Mouse (Mus musculus): ENCODE data around the gene Ccl21b. TPM values are rescaled to one million over a fixed set of nuclear protein-coding genes. Genes with fewer than 3 reads are reported as not detected.
"Not testable (repeated sequence)": the region's sequence is repeated elsewhere in the genome, so short reads cannot be mapped to it uniquely, and the experiment has no call there.

The Ccl21b gene
- not detected for total RNA-seq (2021)
- long read RNA-seq, experiment 1, partial matches to known transcripts = 0 of 5 reads
- long read RNA-seq, experiment 1, other reads (novel, unspliced or antisense) = 4 of 5 reads
- long read RNA-seq, experiment 2, partial matches to known transcripts = 0 of 3 reads
- long read RNA-seq, experiment 2, other reads (novel, unspliced or antisense) = 3 of 3 reads

GRCm38 (mm10) chr4:42255467-42255866 is at the start of gene Ccl21b:
Gene Ccl21b, plus strand, starts transcription at chr4:42255767.
- not testable (repeated sequence) for DNase-seq (ENCODE audit: low spot score)

- not testable (repeated sequence) for DNase-seq (ENCODE audit: low spot score)
Measured at GRCm38 (mm10) chr4:42240339-42240738, 15.2 kb upstream of the Ccl21b start, which contains the start of gene Gm10600. Gene Gm10600, plus strand, starts transcription at chr4:42240639.

GRCm38 (mm10) chr4:42293967-42294366 is 38.4 kb downstream of the Ccl21b start, which contains the start of gene Gm21953:
Gene Gm21953, plus strand, starts transcription at chr4:42294267.
- DNase-seq (ENCODE audit: low spot score) = not testable (repeated sequence)

Other genes with a start within 250 kb of the Ccl21b start
- not detected for gene Gm21093, start 221.0 kb upstream of the Ccl21b start, total RNA-seq (2021)
- gene Gm3893, start 164.6 kb upstream of the Ccl21b start, total RNA-seq (2021) = not detected
- 10 to 100 TPM in 1 of 2 experiments, 1 to 10 TPM in 1; 9.6 to 12.6 TPM for gene Gm13304, start 140.9 kb upstream of the Ccl21b start, total RNA-seq (2021)
- gene Gm13306, start 102.3 kb upstream of the Ccl21b start, total RNA-seq (2021) = under 1 TPM in 1 of 2 experiments, not detected in 1; 0.64 TPM
- under 1 TPM in 1 of 2 experiments, not detected in 1; 0.62 TPM for gene Gm13305, start 87.2 kb upstream of the Ccl21b start, total RNA-seq (2021)
- under 1 TPM; 0.96 to 1.00 TPM for gene Gm10600, start 15.1 kb upstream of the Ccl21b start, total RNA-seq (2021)
- not detected for gene Gm21953, start 38.5 kb downstream of the Ccl21b start, total RNA-seq (2021)
- gene Fam205a3, start 62.6 kb downstream of the Ccl21b start, total RNA-seq (2021) = under 1 TPM in 1 of 2 experiments, not detected in 1; 0.12 TPM
- gene Gm21586, start 183.6 kb downstream of the Ccl21b start, total RNA-seq (2021) = not detected
- gene Gm2163, start 211.0 kb downstream of the Ccl21b start, total RNA-seq (2021) = under 1 TPM in 1 of 2 experiments, not detected in 1; 0.14 TPM